Mouse (Mus musculus): Measurements from ENCODE around the gene Gnat2. TPM values are rescaled to one million over a fixed set of nuclear protein-coding genes. Genes with fewer than 3 reads are reported as not detected.
A peak's percentile ranks its signal among the peaks of the same experiment; 100 is the strongest.

Gene Gnat2
- polyA plus RNA-seq, 1 experiment from 2014 or later, result 0.86 TPM

GRCm38 (mm10) chr3:108147386-108148235, 55.0 kb downstream of the Gnat2 start:
- Histone ChIP-seq H3K27ac (no peak overlapping the region), H3K27me3 (no peaks in the 10 kb centered on the region), H3K4me2 (no peak overlapping the region), H3K36me3 (replicated peaks) (no peaks in the 10 kb centered on the region), H3K9me3 (no peaks in the 10 kb centered on the region), H3K9ac (no peak overlapping the region), H3K4me3 (replicated peaks) (no peak overlapping the region), H3K4me1 (peaks cover 27% of the 10 kb centered on the region)
- 0 out of 2 replicates have a peak, but pooled peaks have one; percentile 45 for ATAC-seq (ENCODE audit: low FRiP score)
- WGBS, result 68% methylated on average over 11 of the region's 11 CpGs

Other genes with a start within 250 kb of the Gnat2 start
- gene Eps8l3, start 215.6 kb upstream of the Gnat2 start, polyA plus RNA-seq (2016; fragmentation: Nextera tagmentation; extraction: Ambion mirVana), result not detected in 2 replicates
- 225 and 230 TPM in 2 replicates for gene Gstm5, start 197.0 kb upstream of the Gnat2 start, polyA plus RNA-seq (2016; fragmentation: Nextera tagmentation; extraction: Ambion mirVana)
- gene Gstm7, start 161.0 kb upstream of the Gnat2 start, polyA plus RNA-seq (2016; fragmentation: Nextera tagmentation; extraction: Ambion mirVana), result 63.8 and 66.8 TPM in 2 replicates
- gene Gstm6, start 149.0 kb upstream of the Gnat2 start, polyA plus RNA-seq (2016; fragmentation: Nextera tagmentation; extraction: Ambion mirVana), result 10.7 and 12.0 TPM in 2 replicates
- gene Gstm3, start 123.5 kb upstream of the Gnat2 start, polyA plus RNA-seq (2016; fragmentation: Nextera tagmentation; extraction: Ambion mirVana), result not detected in 2 replicates
- gene Gstm2, start 106.3 kb upstream of the Gnat2 start, polyA plus RNA-seq (2016; fragmentation: Nextera tagmentation; extraction: Ambion mirVana), result 7.2 and 9.3 TPM in 2 replicates
- 23.7 and 29.7 TPM in 2 replicates for gene Gstm1, start 74.8 kb upstream of the Gnat2 start, polyA plus RNA-seq (2016; fragmentation: Nextera tagmentation; extraction: Ambion mirVana)
- gene Gstm4, start 47.9 kb upstream of the Gnat2 start, polyA plus RNA-seq (2016; fragmentation: Nextera tagmentation; extraction: Ambion mirVana), result 11.3 and 12.2 TPM in 2 replicates
- 47.3 and 50.5 TPM in 2 replicates for gene Ampd2, start 6.1 kb upstream of the Gnat2 start, polyA plus RNA-seq (2016; fragmentation: Nextera tagmentation; extraction: Ambion mirVana)
- gene Gnai3, start 53.4 kb downstream of the Gnat2 start, polyA plus RNA-seq (2016; fragmentation: Nextera tagmentation; extraction: Ambion mirVana), result 198 and 205 TPM in 2 replicates
- 0.44 and 0.63 TPM in 2 replicates for gene Gpr61, start 62.1 kb downstream of the Gnat2 start, polyA plus RNA-seq (2016; fragmentation: Nextera tagmentation; extraction: Ambion mirVana)
- 7.5 and 8.9 TPM in 2 replicates for gene Amigo1, start 93.5 kb downstream of the Gnat2 start, polyA plus RNA-seq (2016; fragmentation: Nextera tagmentation; extraction: Ambion mirVana)
- 4.3 and 5.6 TPM in 2 replicates for gene Cyb561d1, start 108.4 kb downstream of the Gnat2 start, polyA plus RNA-seq (2016; fragmentation: Nextera tagmentation; extraction: Ambion mirVana)
- gene Atxn7l2, start 118.1 kb downstream of the Gnat2 start, polyA plus RNA-seq (2016; fragmentation: Nextera tagmentation; extraction: Ambion mirVana), result 24.0 and 28.1 TPM in 2 replicates
- 2.6 and 2.8 TPM in 2 replicates for gene Sypl2, start 133.9 kb downstream of the Gnat2 start, polyA plus RNA-seq (2016; fragmentation: Nextera tagmentation; extraction: Ambion mirVana)
- 229 and 241 TPM in 2 replicates for gene Psma5, start 164.1 kb downstream of the Gnat2 start, polyA plus RNA-seq (2016; fragmentation: Nextera tagmentation; extraction: Ambion mirVana)
- gene Sort1, start 191.3 kb downstream of the Gnat2 start, polyA plus RNA-seq (2016; fragmentation: Nextera tagmentation; extraction: Ambion mirVana), result 23.3 and 30.8 TPM in 2 replicates